Mouse (Mus musculus): Measurements from ENCODE around the gene Ankrd33. TPM values are rescaled to one million over a fixed set of nuclear protein-coding genes. Genes with fewer than 3 reads are reported as not detected.

Gene Ankrd33
- polyA plus RNA-seq, 1 experiment, result not detected

GRCm38 (mm10) chr15:101077813-101078730 is 37.5 kb upstream of the Ankrd33 start, which contains the start of gene Fignl2:
TSS of gene Fignl2 (minus strand) at chr15:101078567.
- H3K4me1 ChIP-seq (ENCODE audit: control insufficient read depth, insufficient read depth, low read length), result peaks cover 33% of the 10 kb centered on the region
- 1% methylated on average over 73 of the region's 96 CpGs for WGBS
- no peaks in the 10 kb centered on the region for H3K36me3 ChIP-seq (ENCODE audit: control insufficient read depth, insufficient read depth, low read length)
- peak within 1 kb of the TSS; percentile 79 for H3K4me3 ChIP-seq (ENCODE audit: insufficient read depth, low read depth, low read length)
- TF ChIP-seq CTCF (conservative IDR thresholded peaks at IDR 0.05; ENCODE audit: insufficient read depth, insufficient read length, low read depth, low read length) (no peak), POLR2A (IDR thresholded peaks at IDR 0.05; ENCODE audit: low read depth, low read length) (no peak)
- H3K27ac ChIP-seq (ENCODE audit: insufficient read depth, low read depth, low read length), result peak within 1 kb of the TSS; percentile 82
- DNase-seq, result peak; percentile 68
- no peaks in the 10 kb centered on the region for H3K27me3 ChIP-seq (replicated peaks; ENCODE audit: control insufficient read depth, insufficient read depth, low read length)

- 1% methylated on average over 29 of the region's 30 CpGs for WGBS
These were observed 36.8 kb upstream of the Ankrd33 start for GRCm38 (mm10) chr15:101078731-101079156.

GRCm38 (mm10) chr15:101080031-101080520 is 35.5 kb upstream of the Ankrd33 start:
- 84% methylated on average over 9 of the region's 9 CpGs for WGBS
- TF ChIP-seq CTCF (conservative IDR thresholded peaks at IDR 0.05; ENCODE audit: insufficient read depth, insufficient read length, low read depth, low read length) (no peak), POLR2A (IDR thresholded peaks at IDR 0.05; ENCODE audit: low read depth, low read length) (no peak)
- no peak overlapping the region for H3K27ac ChIP-seq (ENCODE audit: insufficient read depth, low read depth, low read length)
- no peak overlapping the region for H3K4me3 ChIP-seq (ENCODE audit: insufficient read depth, low read depth, low read length)
- DNase-seq, result no peak
- no peaks in the 10 kb centered on the region for H3K27me3 ChIP-seq (replicated peaks; ENCODE audit: control insufficient read depth, insufficient read depth, low read length)
- H3K4me1 ChIP-seq (ENCODE audit: control insufficient read depth, insufficient read depth, low read length), result peaks cover 18% of the 10 kb centered on the region
- H3K36me3 ChIP-seq (ENCODE audit: control insufficient read depth, insufficient read depth, low read length), result no peaks in the 10 kb centered on the region

More at GRCm38 (mm10) chr15:101078731-101079156, 36.8 kb upstream of the Ankrd33 start:
- TF ChIP-seq POLR2A (IDR thresholded peaks at IDR 0.05; ENCODE audit: low read depth, low read length) (peak; percentile 61), CTCF (conservative IDR thresholded peaks at IDR 0.05; ENCODE audit: insufficient read depth, insufficient read length, low read depth, low read length) (peak; percentile 66)
- Histone ChIP-seq H3K27ac (ENCODE audit: insufficient read depth, low read depth, low read length) (peak overlapping the region; percentile 72), H3K36me3 (ENCODE audit: control insufficient read depth, insufficient read depth, low read length) (no peaks in the 10 kb centered on the region), H3K4me3 (ENCODE audit: insufficient read depth, low read depth, low read length) (peak overlapping the region; percentile 79), H3K27me3 (replicated peaks; ENCODE audit: control insufficient read depth, insufficient read depth, low read length) (no peaks in the 10 kb centered on the region), H3K4me1 (ENCODE audit: control insufficient read depth, insufficient read depth, low read length) (peaks cover 29% of the 10 kb centered on the region)
- peak; percentile 98 for DNase-seq

- no peak for DNase-seq
- WGBS, result 76% methylated on average over 7 of the region's 7 CpGs
- H3K27me3 ChIP-seq (replicated peaks; ENCODE audit: control insufficient read depth, insufficient read depth, low read length), result no peaks in the 10 kb centered on the region
- peaks cover 9% of the 10 kb centered on the region for H3K4me1 ChIP-seq (ENCODE audit: control insufficient read depth, insufficient read depth, low read length)
- no peak overlapping the region for H3K4me3 ChIP-seq (ENCODE audit: insufficient read depth, low read depth, low read length)
- H3K27ac ChIP-seq (ENCODE audit: insufficient read depth, low read depth, low read length), result no peak overlapping the region
- no peaks in the 10 kb centered on the region for H3K36me3 ChIP-seq (ENCODE audit: control insufficient read depth, insufficient read depth, low read length)
- TF ChIP-seq POLR2A (IDR thresholded peaks at IDR 0.05; ENCODE audit: low read depth, low read length) (no peak), CTCF (conservative IDR thresholded peaks at IDR 0.05; ENCODE audit: insufficient read depth, insufficient read length, low read depth, low read length) (no peak)
These were observed 34.5 kb upstream of the Ankrd33 start for GRCm38 (mm10) chr15:101081035-101081548.

- no peak for DNase-seq
- no peaks in the 10 kb centered on the region for H3K36me3 ChIP-seq (ENCODE audit: control insufficient read depth, insufficient read depth, low read length)
- H3K27ac ChIP-seq (ENCODE audit: insufficient read depth, low read depth, low read length), result no peak overlapping the region
- TF ChIP-seq CTCF (conservative IDR thresholded peaks at IDR 0.05; ENCODE audit: insufficient read depth, insufficient read length, low read depth, low read length) (no peak), POLR2A (IDR thresholded peaks at IDR 0.05; ENCODE audit: low read depth, low read length) (no peak)
- H3K4me1 ChIP-seq (ENCODE audit: control insufficient read depth, insufficient read depth, low read length), result 0 out of 2 replicates have a peak, but pooled peaks cover 4% of the 10 kb centered on the region
- H3K4me3 ChIP-seq (ENCODE audit: insufficient read depth, low read depth, low read length), result no peak overlapping the region
- 52% methylated on average over 4 of the region's 4 CpGs for WGBS
- H3K27me3 ChIP-seq (replicated peaks; ENCODE audit: control insufficient read depth, insufficient read depth, low read length), result no peaks in the 10 kb centered on the region
These were observed 33.3 kb upstream of the Ankrd33 start for GRCm38 (mm10) chr15:101082236-101082635.

GRCm38 (mm10) chr15:101084499-101084898 is 31.1 kb upstream of the Ankrd33 start:
- Histone ChIP-seq H3K4me3 (ENCODE audit: insufficient read depth, low read depth, low read length) (no peak overlapping the region), H3K4me1 (ENCODE audit: control insufficient read depth, insufficient read depth, low read length) (no peaks in the 10 kb centered on the region), H3K27ac (ENCODE audit: insufficient read depth, low read depth, low read length) (no peak overlapping the region), H3K27me3 (replicated peaks; ENCODE audit: control insufficient read depth, insufficient read depth, low read length) (no peaks in the 10 kb centered on the region), H3K36me3 (ENCODE audit: control insufficient read depth, insufficient read depth, low read length) (no peaks in the 10 kb centered on the region)
- WGBS, result 72% methylated on average over 10 of the region's 10 CpGs
- TF ChIP-seq CTCF (conservative IDR thresholded peaks at IDR 0.05; ENCODE audit: insufficient read depth, insufficient read length, low read depth, low read length) (no peak), POLR2A (IDR thresholded peaks at IDR 0.05; ENCODE audit: low read depth, low read length) (no peak)
- DNase-seq, result no peak

GRCm38 (mm10) chr15:101086451-101086850 is 29.1 kb upstream of the Ankrd33 start:
- Histone ChIP-seq H3K4me3 (ENCODE audit: insufficient read depth, low read depth, low read length) (no peak overlapping the region), H3K27ac (ENCODE audit: insufficient read depth, low read depth, low read length) (peak overlapping the region; percentile 27; the same call in 1 of the 2 replicates), H3K4me1 (ENCODE audit: control insufficient read depth, insufficient read depth, low read length) (no peaks in the 10 kb centered on the region), H3K36me3 (ENCODE audit: control insufficient read depth, insufficient read depth, low read length) (no peaks in the 10 kb centered on the region), H3K27me3 (replicated peaks; ENCODE audit: control insufficient read depth, insufficient read depth, low read length) (no peaks in the 10 kb centered on the region)
- DNase-seq, result no peak
- TF ChIP-seq CTCF (conservative IDR thresholded peaks at IDR 0.05; ENCODE audit: insufficient read depth, insufficient read length, low read depth, low read length), result no peak
- TF ChIP-seq POLR2A (IDR thresholded peaks at IDR 0.05; ENCODE audit: low read depth, low read length), result no peak
- WGBS, result 64% methylated on average over 9 of the region's 9 CpGs
